Comparison of ENCODE assay signal across 7 mouse cellular contexts in the genomic region with DNA sequence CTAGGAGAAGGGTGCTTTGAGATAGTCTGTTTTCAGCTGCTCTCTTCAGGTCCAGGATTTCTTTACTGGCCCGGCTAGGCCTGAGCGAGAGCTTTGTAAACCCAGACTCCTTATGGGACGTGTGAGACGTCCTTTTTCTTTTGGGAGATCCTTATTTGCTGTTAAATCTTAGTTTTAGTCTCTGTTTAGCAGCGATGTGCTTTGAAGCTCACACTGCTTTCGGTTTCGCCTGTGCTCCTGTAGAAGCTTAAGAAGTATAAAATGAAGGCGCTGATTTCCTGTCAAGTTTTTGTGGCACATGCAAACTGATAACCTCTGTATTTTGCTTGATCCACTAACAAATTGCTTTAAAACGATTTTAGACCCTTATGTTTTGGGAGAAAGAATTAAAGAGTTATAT. TPM values are rescaled to one million over a fixed set of nuclear protein-coding genes. Genes with fewer than 3 reads are reported as not detected.
A peak's percentile ranks its signal among the peaks of the same experiment; 100 is the strongest.
DNase-seq lines count a peak whose midpoint lies in the region; ATAC-seq and TF ChIP-seq lines count a peak whose summit lies in the region.

No protein-coding gene starts in this region.

- no peaks in the 10 kb centered on the region for H3K27me3 ChIP-seq in testis, adult 2 months (ENCODE audit: control insufficient read depth, insufficient read depth, low read length)
- no peaks in the 10 kb centered on the region for H3K27me3 ChIP-seq in forebrain, embryonic 10.5 days (ENCODE audit: poor library complexity, severe bottlenecking)
- no peaks in the 10 kb centered on the region for H3K27me3 ChIP-seq in liver, embryonic 12.5 days (replicated peaks)
- H3K27me3 ChIP-seq in stomach, postnatal 0 days (ENCODE audit: control insufficient read depth, insufficient read depth, low read length) = no peaks in the 10 kb centered on the region

- TF ChIP-seq EP300 in stomach, postnatal 0 days (optimal IDR thresholded peaks at IDR 0.05) = no peak

- no peak for TF ChIP-seq POLR2A in testis, adult 2 months (IDR thresholded peaks at IDR 0.05; ENCODE audit: control insufficient read depth, low read depth, low read length)

- ATAC-seq in liver, embryonic 12.5 days = no peak
- no peak for ATAC-seq in stomach, postnatal 0 days (ENCODE audit: low FRiP score, low TSS enrichment)

- H3K36me3 ChIP-seq in testis, adult 2 months (ENCODE audit: control insufficient read depth, insufficient read depth, low read length) = no peaks in the 10 kb centered on the region; the same call in 1 of the 2 replicates
- peaks cover 54% of the 10 kb centered on the region for H3K36me3 ChIP-seq in forebrain, embryonic 10.5 days (replicated peaks)
- H3K36me3 ChIP-seq in liver, embryonic 12.5 days = peaks cover 44% of the 10 kb centered on the region
- H3K36me3 ChIP-seq in stomach, postnatal 0 days (ENCODE audit: control insufficient read depth, insufficient read depth, low read length) = peaks cover 7% of the 10 kb centered on the region; the same call in 1 of the 2 replicates

- no peak for DNase-seq in testis, postnatal 14 days (ENCODE audit: low spot score)
- DNase-seq in forebrain, embryonic 10.5 days (ENCODE audit: extremely low spot score, low spot score) = no peak
- no peak for DNase-seq in stomach, postnatal 0 days (ENCODE audit: low spot score)
- DNase-seq in left cerebral cortex, postnatal 10 days (ENCODE audit: extremely low spot score in 1 of 2, low spot score in 2 of 2) = no peak
- no peak for DNase-seq in adrenal gland, postnatal 10 days

- peak overlapping the region; percentile 91 for H3K9ac ChIP-seq in liver, embryonic 12.5 days
- peak overlapping the region; percentile 94 for H3K9ac ChIP-seq in stomach, postnatal 0 days (ENCODE audit: low read length)

- H3K9me3 ChIP-seq in forebrain, embryonic 10.5 days = no peaks in the 10 kb centered on the region
- H3K9me3 ChIP-seq in liver, embryonic 12.5 days (replicated peaks) = no peaks in the 10 kb centered on the region
- H3K9me3 ChIP-seq in stomach, postnatal 0 days (ENCODE audit: control insufficient read depth, low read length) = no peaks in the 10 kb centered on the region

- peak overlapping the region; percentile 100 for H3K4me3 ChIP-seq in testis, adult 2 months (ENCODE audit: control insufficient read depth, low read depth, low read length)
- H3K4me3 ChIP-seq in forebrain, embryonic 10.5 days = peak overlapping the region; percentile 87
- H3K4me3 ChIP-seq in liver, embryonic 12.5 days = peak overlapping the region; percentile 94
- peak overlapping the region; percentile 96 for H3K4me3 ChIP-seq in stomach, postnatal 0 days (ENCODE audit: low read depth, low read length)

- TF ChIP-seq CTCF in testis, adult 2 months (IDR thresholded peaks at IDR 0.05; ENCODE audit: control insufficient read depth, insufficient read depth, insufficient replicate concordance, low read depth, low read length) = no peak
- TF ChIP-seq CTCF in stomach, postnatal 0 days (IDR thresholded peaks at IDR 0.05; ENCODE audit: low read depth) = no peak

- H3K4me2 ChIP-seq in liver, embryonic 12.5 days = peak overlapping the region; percentile 67
- peak overlapping the region; percentile 65 for H3K4me2 ChIP-seq in stomach, postnatal 0 days (replicated peaks; ENCODE audit: low read depth)

- H3K4me1 ChIP-seq in testis, adult 2 months (ENCODE audit: control insufficient read depth, insufficient read depth, low read length) = no peaks in the 10 kb centered on the region
- H3K4me1 ChIP-seq in forebrain, embryonic 10.5 days = peaks cover 15% of the 10 kb centered on the region
- peaks cover 23% of the 10 kb centered on the region for H3K4me1 ChIP-seq in liver, embryonic 12.5 days
- no peaks in the 10 kb centered on the region for H3K4me1 ChIP-seq in stomach, postnatal 0 days (replicated peaks; ENCODE audit: control insufficient read depth, insufficient read depth)

- 2% methylated on average over 9 of the region's 9 CpGs for WGBS in forebrain, embryonic 10.5 days
- 1% methylated on average over 9 of the region's 9 CpGs for WGBS in liver, embryonic 12.5 days (ENCODE audit: insufficient replicate concordance)
- WGBS in stomach, postnatal 0 days = under 1% methylated on average over 9 of the region's 9 CpGs

- intact Hi-C loops in left cerebral cortex, postnatal 10 days (cut with DNase I) = loop anchor here (10.0 kb wide), 1 partner anchor 549 kb away; the partner anchor contains the start of genes Arid4b and Ggps1

- H3K27ac ChIP-seq in testis, adult 2 months (ENCODE audit: control insufficient read depth, insufficient read depth, low read depth, low read length) = peak overlapping the region; percentile 94
- H3K27ac ChIP-seq in forebrain, embryonic 10.5 days = peak overlapping the region; percentile 89
- H3K27ac ChIP-seq in liver, embryonic 12.5 days = peak overlapping the region; percentile 86
- H3K27ac ChIP-seq in stomach, postnatal 0 days (replicated peaks) = peak overlapping the region; percentile 89

RNA-seq across cellular contexts. Expression of gene Psma2, which starts 0.5 kb away (rescaled TPM):
- polyA plus RNA-seq in testis, adult 2 months (2012; rRNA removed) = 13.5 and 16.4 TPM in 2 replicates
- 244 TPM in 2 replicates for polyA plus RNA-seq in forebrain, embryonic 10.5 days (2016; fragmentation: Nextera tagmentation; extraction: Ambion mirVana)
- 167 and 169 TPM in 2 replicates for polyA plus RNA-seq in liver, embryonic 12.5 days (2016; fragmentation: Nextera tagmentation; extraction: Ambion mirVana)
- polyA plus RNA-seq in stomach, postnatal 0 days (2015; fragmentation: Nextera tagmentation; extraction: Ambion mirVana) = 152 and 153 TPM in 2 replicates
- 10 to 100 TPM; 66.0 to 66.7 TPM for total RNA-seq in left cerebral cortex, postnatal 10 days (2021)
- 10 to 100 TPM; 94.3 to 99.3 TPM for total RNA-seq in adrenal gland, postnatal 10 days (2021)

RNA-seq across cellular contexts. Expression of gene Mrpl32, which starts 0.6 kb away (rescaled TPM):
- polyA plus RNA-seq in testis, adult 2 months (2012; rRNA removed) = 10.9 and 11.2 TPM in 2 replicates
- 104 TPM in 2 replicates for polyA plus RNA-seq in forebrain, embryonic 10.5 days (2016; fragmentation: Nextera tagmentation; extraction: Ambion mirVana)
- polyA plus RNA-seq in liver, embryonic 12.5 days (2016; fragmentation: Nextera tagmentation; extraction: Ambion mirVana) = 101 and 104 TPM in 2 replicates
- polyA plus RNA-seq in stomach, postnatal 0 days (2015; fragmentation: Nextera tagmentation; extraction: Ambion mirVana) = 106 and 107 TPM in 2 replicates
- 10 to 100 TPM; 28.6 to 30.5 TPM for total RNA-seq in left cerebral cortex, postnatal 10 days (2021)
- 10 to 100 TPM; 57.5 to 61.1 TPM for total RNA-seq in adrenal gland, postnatal 10 days (2021)

RNA-seq across cellular contexts. Expression of gene AW209491, which starts 16.4 kb away (rescaled TPM):
- 4.5 and 5.5 TPM in 2 replicates for polyA plus RNA-seq in testis, adult 2 months (2012; rRNA removed)
- polyA plus RNA-seq in forebrain, embryonic 10.5 days (2016; fragmentation: Nextera tagmentation; extraction: Ambion mirVana) = 32.1 and 36.4 TPM in 2 replicates
- polyA plus RNA-seq in liver, embryonic 12.5 days (2016; fragmentation: Nextera tagmentation; extraction: Ambion mirVana) = 15.5 and 17.4 TPM in 2 replicates
- 17.8 and 19.9 TPM in 2 replicates for polyA plus RNA-seq in stomach, postnatal 0 days (2015; fragmentation: Nextera tagmentation; extraction: Ambion mirVana)
- 10 to 100 TPM; 20.2 to 21.1 TPM for total RNA-seq in left cerebral cortex, postnatal 10 days (2021)
- 10 to 100 TPM; 15.9 to 16.4 TPM for total RNA-seq in adrenal gland, postnatal 10 days (2021)
